Mouse (Mus musculus): ENCODE measurements at regions not wholly inside any gene's neighbourhood (a gene's known extent, or its start where the extent isn't known, plus 50 kb on each side); places are given as distances from the start of the nearest gene placed in this dataset.

GRCm38 (mm10) chr1:190526046-190526445, 355.5 kb upstream of the Prox1 start:
- DNase-seq (ENCODE audit: low spot score in 2 of 2): no peak

GRCm38 (mm10) chr1:190500106-190500505, 329.6 kb upstream of the Prox1 start:
- DNase-seq (ENCODE audit: low spot score in 2 of 2): no peak

GRCm38 (mm10) chr1:190497474-190497873, 327.0 kb upstream of the Prox1 start:
- no peak for DNase-seq (ENCODE audit: low spot score in 2 of 2)

DNA sequence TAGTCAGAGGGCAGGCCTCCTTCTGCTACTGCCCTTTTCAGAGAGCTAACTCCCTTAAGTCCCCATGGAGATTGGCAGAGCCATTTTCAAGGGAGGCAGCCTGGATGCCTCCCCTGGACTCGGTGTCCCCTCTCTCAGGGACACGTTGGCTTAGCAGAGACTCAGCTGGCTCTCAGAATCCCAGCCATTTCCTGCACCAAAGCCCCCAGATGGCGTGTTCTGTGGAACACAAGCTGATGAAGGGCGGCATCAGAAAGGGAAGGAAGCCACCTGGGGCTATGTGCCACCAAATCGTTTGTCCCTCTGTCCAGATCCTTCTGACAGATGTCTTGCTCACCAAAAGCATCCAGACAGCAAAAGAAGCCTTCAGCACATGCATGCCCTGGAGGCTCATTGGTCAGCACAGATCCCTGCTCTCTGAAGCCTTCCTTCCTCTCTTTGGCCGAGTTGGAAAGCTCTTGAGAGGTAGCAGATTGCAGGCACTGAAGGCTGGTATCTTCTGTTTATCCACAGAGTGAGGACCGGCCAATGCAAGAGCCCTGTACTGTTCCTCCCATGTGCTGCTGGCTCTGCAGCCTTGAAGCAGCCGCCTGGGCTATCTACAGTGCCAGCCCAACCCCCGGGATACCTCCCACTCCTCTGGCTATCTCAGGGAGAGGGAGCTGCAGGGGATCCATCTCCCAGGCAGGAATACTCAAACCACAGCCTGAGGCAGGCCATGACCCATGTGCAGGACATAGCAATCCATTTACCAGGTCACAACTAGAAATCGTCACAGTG, 325.4 kb upstream of the Prox1 start:
- DNase-seq (ENCODE audit: low spot score in 2 of 2): no peak

DNA sequence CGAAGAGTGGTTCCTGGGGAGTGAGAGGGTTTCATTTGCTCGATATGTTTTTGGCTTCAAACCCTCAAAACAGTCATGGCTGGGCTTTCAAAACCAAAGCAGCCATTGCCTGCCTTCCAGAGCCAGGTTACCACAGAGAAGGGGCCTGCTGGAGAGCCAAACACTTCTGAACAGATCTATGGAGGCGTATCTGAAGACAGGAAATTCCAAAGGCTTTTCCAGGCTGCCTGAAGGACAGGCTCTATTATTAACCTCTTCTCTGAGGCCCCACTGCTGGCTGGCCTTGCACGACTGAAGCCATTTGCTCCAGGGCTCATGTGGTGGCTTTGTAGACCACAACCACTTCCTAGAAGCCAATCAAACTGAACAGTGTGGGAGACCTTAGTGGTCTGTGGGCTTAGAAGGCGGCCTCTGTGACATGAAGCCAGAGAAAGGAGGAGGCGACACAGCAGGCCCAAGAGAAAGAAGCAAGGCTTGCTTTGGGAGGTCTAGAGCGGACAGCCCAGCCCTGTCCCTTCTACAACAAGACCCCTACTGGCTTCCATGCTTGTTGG, 316.1 kb upstream of the Prox1 start:
- no peak for DNase-seq (ENCODE audit: low spot score in 2 of 2)

DNA sequence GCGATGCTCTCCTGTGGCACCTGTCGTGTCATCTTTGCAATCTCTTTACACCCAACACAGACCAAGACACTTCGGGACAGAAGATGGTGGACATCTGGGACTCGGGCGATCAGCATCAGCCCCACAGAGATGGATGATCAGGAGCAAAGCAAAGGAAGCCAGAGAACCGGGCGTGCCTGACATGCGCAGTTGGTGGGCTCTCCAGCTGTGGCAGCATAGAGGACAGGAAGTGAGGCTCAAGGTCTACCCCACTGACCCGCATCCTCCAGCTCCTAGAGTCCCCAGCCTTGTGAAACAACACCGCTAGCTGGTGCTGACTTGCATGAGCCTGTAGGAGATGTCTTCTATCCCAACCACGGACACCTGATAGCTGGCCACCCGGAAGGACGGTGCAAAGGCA, 312.9 kb upstream of the Prox1 start:
- DNase-seq (ENCODE audit: low spot score in 2 of 2): no peak

DNA sequence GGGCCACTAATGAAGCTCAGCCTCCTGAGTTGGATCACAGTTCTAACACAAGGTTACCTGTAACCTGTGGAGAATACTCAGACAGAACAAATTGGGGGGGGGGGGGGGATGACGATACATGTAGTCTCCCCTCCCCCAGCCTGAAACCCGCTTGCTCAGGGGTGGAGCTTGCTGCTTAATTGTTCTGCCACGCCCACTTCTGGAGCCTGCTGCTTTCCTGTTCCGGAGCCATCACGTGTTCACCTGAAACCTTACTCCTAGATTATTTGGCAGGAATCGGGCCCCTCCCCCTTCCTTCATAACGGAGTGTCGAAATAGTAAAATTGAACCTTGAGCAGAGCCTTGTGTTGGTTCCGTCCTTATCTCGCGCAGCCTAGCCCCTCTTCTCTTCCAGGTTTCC, 310.6 kb upstream of the Prox1 start:
- DNase-seq (ENCODE audit: low spot score in 2 of 2): no peak

DNA sequence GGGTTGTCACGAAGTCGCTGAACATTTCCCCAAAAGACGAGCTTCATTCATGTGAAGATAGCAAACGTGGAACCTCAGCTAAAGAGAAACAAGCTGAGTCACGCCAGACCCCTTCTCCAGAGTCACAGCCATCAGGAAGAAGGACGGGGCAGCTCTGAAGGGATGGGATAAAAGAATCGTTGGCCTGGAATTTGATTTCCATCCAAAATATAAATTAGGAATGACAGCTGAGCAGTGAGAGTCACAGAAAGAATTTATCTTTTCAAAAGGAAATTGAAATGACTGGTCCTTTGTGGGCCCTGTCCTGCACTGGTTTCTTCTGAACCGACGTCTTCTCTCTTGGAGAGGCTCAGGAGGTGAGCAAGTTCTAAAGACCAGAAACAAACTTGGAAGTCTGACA, 310.1 kb upstream of the Prox1 start:
- DNase-seq (ENCODE audit: low spot score in 2 of 2): no peak

DNA sequence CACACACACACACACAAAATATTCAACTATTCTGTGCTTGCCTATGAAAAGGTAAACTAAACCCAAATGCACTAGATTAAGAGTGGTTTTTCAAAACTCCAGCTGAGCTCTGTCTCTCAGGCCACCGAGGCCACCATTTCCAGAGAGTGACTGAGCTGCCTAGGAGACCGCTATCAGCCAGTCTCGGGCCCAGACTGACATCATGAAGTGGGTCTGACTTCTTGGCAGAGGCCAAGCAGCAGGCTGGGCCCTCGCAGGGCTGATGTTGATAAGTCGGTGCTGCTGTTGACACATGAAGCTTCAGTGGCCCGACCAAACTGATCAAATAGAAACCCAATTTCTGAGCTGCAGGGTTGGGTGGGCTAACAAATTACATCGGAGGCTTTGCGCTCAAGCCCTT, 302.2 kb upstream of the Prox1 start:
- DNase-seq (ENCODE audit: low spot score in 2 of 2): no peak

DNA sequence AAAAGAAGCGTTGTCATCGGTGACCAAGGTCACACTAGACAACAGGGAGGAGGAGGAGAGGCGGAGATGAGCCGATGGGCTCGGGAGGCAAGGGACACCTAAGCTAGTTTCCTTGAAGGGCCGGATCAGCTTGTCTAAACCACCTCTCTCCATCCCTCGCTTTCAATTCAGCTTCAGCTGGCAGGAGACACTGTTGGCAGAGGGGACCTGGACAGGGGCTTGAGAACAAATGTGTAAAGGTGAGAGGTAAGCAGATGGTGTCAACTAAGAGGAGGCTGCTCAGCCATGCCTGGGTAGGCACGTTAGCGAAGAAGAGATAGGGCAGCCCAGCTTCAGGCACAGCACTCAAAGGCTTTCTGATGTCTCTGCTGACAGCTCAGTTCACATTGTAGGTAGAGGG, 299.8 kb upstream of the Prox1 start:
- DNase-seq (ENCODE audit: low spot score in 2 of 2): no peak

DNA sequence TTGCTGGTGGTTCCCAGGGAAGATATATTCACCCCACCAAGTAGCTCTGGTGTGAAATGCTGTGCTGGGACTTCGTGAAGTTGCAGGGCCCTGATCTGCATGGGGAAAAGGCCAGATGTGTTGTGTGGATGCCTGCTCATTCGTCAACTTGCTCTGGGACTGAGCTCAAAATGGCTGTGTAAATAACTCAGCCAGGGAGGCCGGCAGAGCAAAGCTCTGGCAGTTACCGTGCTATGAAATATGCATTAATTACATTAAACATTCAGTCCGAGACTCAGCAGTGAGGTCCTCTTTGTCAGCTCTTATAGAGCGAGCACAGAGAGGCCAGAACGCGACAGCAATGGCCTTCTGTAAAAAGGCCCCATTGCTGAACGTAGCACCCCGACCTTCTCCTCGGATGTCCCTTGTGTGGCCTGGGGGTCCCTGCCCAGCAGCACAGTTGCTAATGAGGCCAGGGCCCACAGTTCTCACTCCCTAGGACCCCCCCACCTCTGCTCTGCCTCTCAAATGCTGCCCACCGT, 287.1 kb upstream of the Prox1 start:
- DNase-seq (ENCODE audit: low spot score in 2 of 2): no peak

DNA sequence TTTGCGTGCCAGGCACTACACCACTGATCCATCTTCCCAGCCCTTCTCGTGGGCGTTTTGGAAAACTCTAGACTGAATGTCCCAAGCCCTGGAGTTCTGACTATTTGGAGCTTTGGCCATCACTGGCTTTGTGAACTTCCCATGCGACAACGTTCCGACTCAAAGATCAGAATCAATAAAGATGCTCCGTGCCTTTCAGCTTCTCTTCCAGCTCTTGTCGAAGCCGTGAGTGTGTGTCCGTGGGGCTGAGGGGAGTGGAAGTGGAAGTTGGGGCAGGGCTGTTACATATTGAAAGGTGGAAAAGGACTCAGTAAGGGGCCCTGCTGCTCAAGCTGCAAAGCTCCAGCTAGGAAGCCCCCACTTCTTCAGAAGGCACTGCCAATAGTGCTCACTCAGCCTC, 283.0 kb upstream of the Prox1 start:
- DNase-seq (ENCODE audit: low spot score in 2 of 2): no peak

- no peak for DNase-seq (ENCODE audit: low spot score in 2 of 2)
Observed at GRCm38 (mm10) chr1:190452115-190452842, 281.8 kb upstream of the Prox1 start.

DNA sequence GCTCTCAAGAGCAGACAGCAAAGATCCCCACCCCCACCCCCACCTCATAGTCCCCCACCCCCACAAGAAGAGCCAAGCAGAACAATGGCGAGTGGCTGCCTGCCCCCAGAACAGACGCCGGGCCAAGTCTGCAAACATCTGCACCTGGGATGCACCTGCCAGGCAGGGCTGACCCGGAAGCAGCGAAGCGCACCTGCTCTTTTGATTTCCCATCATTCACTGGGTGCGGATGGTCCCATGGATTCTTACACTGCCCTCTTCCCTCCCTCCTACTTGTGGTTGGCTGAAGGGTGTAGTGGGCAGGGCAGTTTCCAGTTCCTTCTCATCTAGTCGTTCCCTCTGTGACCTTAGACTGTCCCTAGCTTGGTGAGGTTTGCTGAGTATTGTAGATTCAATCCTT, 277.7 kb upstream of the Prox1 start:
- DNase-seq (ENCODE audit: low spot score in 2 of 2): no peak

DNA sequence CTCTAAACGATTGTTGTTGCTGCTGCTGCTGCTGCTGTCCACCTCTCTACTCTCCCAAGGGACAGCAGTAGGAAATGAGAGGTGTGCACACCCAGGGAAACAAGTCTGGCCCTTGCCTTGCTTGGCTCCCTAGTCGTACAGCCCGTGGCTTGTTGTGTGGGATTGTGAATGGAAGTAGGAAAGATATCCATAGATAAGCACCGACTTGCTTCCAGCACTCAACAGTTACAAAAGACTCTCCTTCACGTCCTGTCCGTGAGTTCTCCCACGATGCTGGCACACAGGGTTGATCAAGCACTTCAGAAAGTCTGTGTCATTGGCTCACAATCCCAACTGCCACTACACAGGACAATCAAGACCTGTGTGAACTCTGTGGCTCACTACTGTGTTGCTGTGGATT, 276.7 kb upstream of the Prox1 start:
- DNase-seq (ENCODE audit: low spot score in 2 of 2): no peak

- DNase-seq (ENCODE audit: low spot score in 2 of 2): no peak
Observed at GRCm38 (mm10) chr1:190446676-190447075, 276.2 kb upstream of the Prox1 start.

DNA sequence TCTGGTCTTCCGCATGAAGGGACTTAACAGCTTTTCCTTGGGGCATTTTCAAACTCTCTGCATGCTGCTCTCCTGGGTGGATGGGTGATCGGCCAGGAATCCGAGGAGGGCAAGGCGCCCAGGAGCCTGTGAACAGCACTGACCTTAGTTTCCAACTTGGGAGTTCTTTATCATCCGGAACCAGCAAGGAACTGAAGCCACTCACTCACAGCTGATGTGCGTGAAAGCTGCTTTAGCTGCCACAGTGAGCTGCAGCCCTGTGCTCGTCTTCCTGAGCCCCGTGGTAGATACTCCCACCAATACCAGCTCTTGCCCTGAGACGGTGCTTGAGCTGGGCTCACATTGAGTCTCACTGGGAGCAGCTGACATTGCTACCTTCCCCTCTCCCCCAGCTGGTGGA, 273.9 kb upstream of the Prox1 start:
- DNase-seq (ENCODE audit: low spot score in 2 of 2): no peak

GRCm38 (mm10) chr1:190443234-190443633, 272.7 kb upstream of the Prox1 start:
- DNase-seq (ENCODE audit: low spot score in 2 of 2): no peak

DNA sequence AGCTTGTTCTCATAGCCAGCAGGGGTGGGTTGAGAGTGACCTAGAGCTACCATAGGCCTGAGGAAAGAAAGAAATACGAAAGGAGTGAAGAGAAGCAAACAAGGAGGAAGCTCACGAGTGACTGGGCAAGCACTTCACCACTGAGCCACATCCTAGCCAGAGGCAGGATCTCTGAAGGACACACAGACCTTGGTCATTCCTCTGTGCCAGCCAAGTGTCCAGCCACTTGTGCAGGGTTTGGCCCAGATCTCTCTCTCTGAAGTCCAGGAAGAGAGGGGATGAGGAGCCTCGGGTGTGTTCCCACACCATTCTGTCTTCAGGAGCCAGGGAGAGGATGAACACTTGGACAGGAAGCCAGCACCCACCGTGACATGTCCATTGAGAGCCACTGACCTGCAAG, 271.7 kb upstream of the Prox1 start:
- DNase-seq (ENCODE audit: low spot score in 2 of 2): no peak

GRCm38 (mm10) chr1:190438789-190439188, 268.3 kb upstream of the Prox1 start:
- DNase-seq (ENCODE audit: low spot score in 2 of 2): no peak

DNA sequence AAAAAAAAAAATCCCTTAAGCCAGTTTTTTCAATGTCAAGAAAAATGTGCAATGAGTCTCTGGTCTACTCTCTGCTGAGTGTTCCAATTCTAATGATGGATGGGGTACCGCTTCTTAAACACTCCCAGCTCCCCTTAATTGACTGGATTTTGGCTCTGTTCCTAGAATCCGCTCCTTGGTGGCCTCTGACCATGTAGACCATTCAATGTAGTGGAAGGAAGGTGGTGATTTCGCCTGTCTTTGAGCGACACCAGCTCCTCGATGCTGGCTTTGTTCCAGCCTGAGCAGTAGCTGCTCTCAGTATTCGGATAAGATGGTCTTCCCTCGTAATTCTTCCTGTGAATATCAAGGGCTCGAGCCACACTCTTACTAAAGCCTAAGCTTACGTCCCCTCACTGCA, 252.4 kb upstream of the Prox1 start:
- no peak for DNase-seq (ENCODE audit: low spot score in 2 of 2)

GRCm38 (mm10) chr1:190419709-190420108, 249.2 kb upstream of the Prox1 start:
- peak; percentile 8 to 21 for DNase-seq (ENCODE audit: low spot score in 2 of 2)

DNA sequence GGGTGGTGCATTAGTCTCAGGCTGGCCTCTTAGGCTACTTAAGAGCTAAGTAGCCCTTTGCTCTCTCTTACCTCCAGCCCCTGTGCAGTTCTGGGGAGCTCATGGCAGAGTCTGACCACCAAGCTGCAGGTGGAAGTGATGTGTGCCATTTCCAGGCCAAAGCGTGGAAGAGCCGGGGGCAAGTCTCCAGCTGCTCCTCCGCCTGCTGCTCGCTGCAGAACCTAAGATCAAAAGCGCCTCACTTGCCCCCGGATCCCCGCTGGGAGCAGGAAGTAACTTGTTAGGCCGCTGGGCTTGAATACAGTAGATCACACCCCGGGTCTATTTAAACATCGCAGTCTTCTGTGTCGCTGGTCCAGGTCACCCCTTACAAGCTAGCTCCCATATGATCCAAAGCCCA, 246.8 kb upstream of the Prox1 start:
- DNase-seq (ENCODE audit: low spot score in 2 of 2): no peak

Measured in right cerebral cortex, postnatal 36 days (tissue).